Mouse (Mus musculus): Measurements from ENCODE around the gene Rcc1. TPM values are rescaled to one million over a fixed set of nuclear protein-coding genes. Genes with fewer than 3 reads are reported as not detected.

Gene Rcc1
- total RNA-seq, 2 experiments from 2014 or later: 36.5 to 42.3 TPM

GRCm38 (mm10) chr4:132359510-132359909 lies 6.1 kb upstream of the Rcc1 start:
- ATAC-seq (replicated peaks; ENCODE audit: low FRiP score, poor library complexity, severe bottlenecking): no peak

DNA sequence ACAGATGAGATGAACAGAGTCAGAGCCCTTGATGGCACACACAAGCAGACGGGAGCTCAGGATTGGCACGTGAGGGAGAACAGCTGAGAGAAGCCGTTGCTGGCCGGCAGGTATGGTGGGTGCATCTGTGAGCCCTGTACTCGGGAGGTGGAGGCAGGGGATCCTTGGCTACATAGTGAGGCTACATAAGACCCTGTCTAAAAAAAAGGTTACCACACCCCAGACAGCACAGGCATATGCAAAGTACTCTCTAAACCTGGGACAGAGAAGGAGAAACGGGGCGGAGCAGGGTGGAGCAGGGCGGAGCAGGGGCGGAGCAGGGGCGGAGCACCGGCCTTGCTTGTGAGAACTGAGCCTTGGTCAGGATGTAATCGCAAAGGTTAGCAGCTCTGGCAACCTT lies 2.8 kb upstream of the Rcc1 start:
- peak; percentile 83 for ATAC-seq (replicated peaks; ENCODE audit: low FRiP score, poor library complexity, severe bottlenecking)

- no peak for ATAC-seq (replicated peaks; ENCODE audit: low FRiP score, poor library complexity, severe bottlenecking)
These were observed 2.0 kb upstream of the Rcc1 start for GRCm38 (mm10) chr4:132355403-132355802.

DNA sequence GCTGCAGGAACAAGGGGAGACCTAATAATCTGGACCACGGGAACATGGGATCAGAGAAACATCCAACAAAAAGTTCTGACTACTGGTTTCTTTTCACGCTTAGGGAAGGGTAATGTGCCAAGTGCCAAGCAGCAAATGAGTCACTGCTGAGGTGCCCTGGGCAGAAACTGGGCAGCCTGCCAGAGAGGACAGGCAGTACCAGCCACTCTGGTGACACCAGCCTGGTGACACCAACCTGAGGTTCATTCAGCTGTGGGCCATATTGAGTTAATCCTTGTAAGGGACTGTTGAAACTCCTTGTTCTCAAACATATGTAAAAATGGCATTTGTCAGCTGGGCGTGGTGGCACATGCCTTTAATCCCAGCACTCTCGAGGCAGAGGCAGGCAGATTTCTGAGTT lies 1.2 kb upstream of the Rcc1 start:
- no peak for ATAC-seq (replicated peaks; ENCODE audit: low FRiP score, poor library complexity, severe bottlenecking)

GRCm38 (mm10) chr4:132352739-132353138 lies 666 bp downstream of the Rcc1 start:
- peak; percentile 33 for ATAC-seq (replicated peaks; ENCODE audit: low FRiP score, poor library complexity, severe bottlenecking)

DNA sequence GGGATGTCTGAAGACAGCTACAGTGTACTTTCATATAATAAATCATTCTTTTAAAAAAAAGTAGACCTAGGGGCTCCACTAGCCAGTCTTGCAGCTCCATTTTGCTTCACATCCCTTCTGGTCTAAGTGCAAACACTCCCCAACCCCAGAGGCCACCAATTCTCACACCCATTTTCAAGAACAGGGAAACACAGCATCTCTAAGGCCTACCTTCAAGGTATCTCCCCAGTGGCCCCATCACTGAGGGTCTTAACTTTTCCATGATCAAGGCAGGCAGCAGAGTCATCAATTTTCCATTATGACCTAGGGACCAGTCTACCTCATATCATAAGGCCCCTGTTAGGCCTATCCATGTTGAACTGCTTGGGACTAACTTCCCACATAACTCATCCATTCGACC lies 2.0 kb downstream of the Rcc1 start:
- no peak for ATAC-seq (replicated peaks; ENCODE audit: low FRiP score, poor library complexity, severe bottlenecking)

GRCm38 (mm10) chr4:132350854-132351253 lies 2.6 kb downstream of the Rcc1 start:
- ATAC-seq (replicated peaks; ENCODE audit: low FRiP score, poor library complexity, severe bottlenecking): no peak

GRCm38 (mm10) chr4:132350123-132350740 lies 3.2 kb downstream of the Rcc1 start:
- no peak for ATAC-seq (replicated peaks; ENCODE audit: low FRiP score, poor library complexity, severe bottlenecking)

DNA sequence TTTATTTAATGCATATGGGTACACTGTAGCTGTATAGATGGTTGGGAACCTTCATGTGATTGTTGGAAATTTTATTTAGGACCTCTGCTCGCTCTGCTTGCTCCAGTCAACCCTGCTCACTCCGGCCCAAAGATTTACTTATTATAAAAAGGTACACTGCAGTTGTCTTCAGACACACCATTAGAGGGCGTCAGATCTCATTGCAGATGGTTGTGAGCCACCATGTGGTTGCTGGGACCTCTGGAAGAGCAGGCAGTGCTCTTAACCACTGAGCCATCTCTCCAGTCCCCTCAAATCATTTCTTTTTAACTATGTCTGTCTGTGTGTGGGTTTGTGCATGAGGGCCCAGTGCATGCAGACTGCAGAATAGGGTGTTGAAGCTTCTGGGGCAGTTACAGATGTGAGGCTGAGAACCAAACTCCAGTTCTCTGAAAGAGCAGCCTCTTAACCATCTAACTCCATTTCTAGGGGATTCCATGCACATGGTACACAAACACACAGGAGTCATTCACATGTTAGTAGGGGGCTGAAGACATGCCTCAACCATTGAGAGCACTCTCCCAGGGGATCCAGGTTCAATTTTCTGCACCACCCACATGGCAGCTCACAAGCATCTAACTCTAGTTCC lies 3.8 kb downstream of the Rcc1 start:
- ATAC-seq (replicated peaks; ENCODE audit: low FRiP score, poor library complexity, severe bottlenecking): no peak

DNA sequence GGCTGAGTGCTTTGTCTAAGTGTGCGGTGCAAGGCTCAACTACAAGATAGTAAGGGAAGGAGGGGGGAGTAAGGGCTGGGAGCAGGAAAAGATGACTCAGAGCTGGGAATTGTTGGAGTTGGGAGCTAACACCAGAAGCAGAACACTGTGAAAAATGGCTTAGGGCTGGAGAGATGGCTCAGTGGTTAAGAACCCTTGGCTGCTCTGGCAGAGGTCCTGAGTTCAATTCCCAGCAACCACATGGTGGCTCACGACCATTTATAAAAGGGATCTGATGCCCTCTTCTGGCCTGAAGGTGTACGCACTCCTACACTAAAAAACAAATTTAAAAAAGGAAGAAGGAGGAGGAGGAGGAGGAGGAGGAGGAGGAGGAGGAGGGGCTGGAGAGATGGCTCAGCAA lies 6.7 kb downstream of the Rcc1 start:
- ATAC-seq (replicated peaks; ENCODE audit: low FRiP score, poor library complexity, severe bottlenecking): no peak

DNA sequence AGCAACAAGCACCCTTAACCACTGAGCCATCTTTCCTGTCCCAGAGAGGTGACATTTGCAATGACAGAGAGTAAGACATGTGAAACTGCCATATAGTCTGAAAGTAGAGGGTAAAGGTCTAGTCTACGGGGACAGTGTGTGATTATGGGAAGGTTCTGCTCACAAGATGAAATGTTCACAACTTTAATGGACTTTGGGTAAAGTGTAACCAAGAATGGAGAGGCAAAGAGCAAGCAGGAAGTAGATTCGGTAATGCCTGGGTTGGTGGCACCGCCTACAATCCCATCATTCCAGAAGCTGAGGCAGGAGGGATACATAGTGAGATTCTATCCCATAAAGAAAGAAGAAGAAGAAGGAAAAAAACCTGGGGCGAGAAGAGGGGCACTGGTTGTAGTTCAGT lies 7.1 kb downstream of the Rcc1 start:
- ATAC-seq (replicated peaks; ENCODE audit: low FRiP score, poor library complexity, severe bottlenecking): no peak

GRCm38 (mm10) chr4:132345843-132346212 lies 7.6 kb downstream of the Rcc1 start:
- no peak for ATAC-seq (replicated peaks; ENCODE audit: low FRiP score, poor library complexity, severe bottlenecking)

DNA sequence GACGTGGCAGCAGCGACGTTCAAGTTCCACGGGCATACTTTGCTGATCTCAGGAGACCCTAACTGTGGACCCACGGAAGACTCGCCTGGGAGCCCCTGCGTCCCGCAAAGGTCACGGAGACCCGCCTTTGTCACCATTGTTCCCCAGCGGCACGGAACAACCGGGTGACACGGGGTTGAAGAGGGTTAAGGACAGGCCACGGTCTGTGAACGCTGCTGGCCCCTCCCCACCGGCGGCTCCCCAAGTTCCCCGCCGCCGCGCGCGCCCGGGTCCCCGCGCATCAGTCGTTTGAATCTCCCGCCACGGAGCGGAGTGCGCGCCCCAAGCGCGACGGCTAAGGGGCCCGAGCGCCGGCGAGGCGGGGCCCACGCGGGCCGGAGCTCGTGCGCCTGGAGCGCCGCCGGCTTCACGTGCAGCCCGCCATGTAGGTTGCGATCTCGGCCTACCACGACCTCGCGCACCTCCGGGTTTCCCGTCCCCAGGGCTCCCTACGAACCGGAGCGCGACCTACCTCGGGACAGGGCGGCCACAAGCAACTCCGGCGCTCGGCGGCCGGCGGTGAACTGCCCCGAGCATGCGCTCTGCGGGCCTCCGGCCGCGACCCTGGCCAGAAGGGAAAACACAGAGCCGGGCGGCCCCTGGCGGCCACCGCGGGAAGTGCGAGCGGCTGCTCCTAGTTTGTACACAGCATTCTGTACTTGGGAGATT lies 8.1 kb downstream of the Rcc1 start:
- ATAC-seq (replicated peaks; ENCODE audit: low FRiP score, poor library complexity, severe bottlenecking): peak; percentile 81

- peak; percentile 55 for ATAC-seq (replicated peaks; ENCODE audit: low FRiP score, poor library complexity, severe bottlenecking)
These were observed 8.8 kb downstream of the Rcc1 start for GRCm38 (mm10) chr4:132344403-132345134.

- no peak for ATAC-seq (replicated peaks; ENCODE audit: low FRiP score, poor library complexity, severe bottlenecking)
These were observed 12.0 kb downstream of the Rcc1 start for GRCm38 (mm10) chr4:132341451-132341850.

- ATAC-seq (replicated peaks; ENCODE audit: low FRiP score, poor library complexity, severe bottlenecking): no peak
These were observed 14.5 kb downstream of the Rcc1 start for GRCm38 (mm10) chr4:132338943-132339342.

- no peak for ATAC-seq (replicated peaks; ENCODE audit: low FRiP score, poor library complexity, severe bottlenecking)
These were observed 20.5 kb downstream of the Rcc1 start for GRCm38 (mm10) chr4:132332880-132333279.

DNA sequence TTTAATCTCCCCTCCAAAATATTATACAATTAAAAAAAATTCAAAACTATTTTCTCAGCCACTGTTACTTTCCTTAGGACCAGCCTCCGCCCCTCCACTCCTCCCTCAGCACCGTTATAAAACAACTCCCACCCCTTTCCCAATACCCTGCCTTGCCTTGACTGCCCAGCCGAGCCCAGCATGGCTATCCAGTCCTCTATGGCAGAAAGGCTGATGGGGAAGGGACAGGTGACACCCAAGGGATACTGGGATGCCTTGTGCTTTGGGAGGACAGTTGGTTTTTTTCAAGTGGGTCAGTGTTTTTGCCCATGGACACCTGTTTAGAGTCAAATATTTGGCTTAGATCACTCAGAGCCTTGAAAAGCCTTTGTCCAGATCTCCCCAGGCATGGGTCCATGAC lies 21.4 kb downstream of the Rcc1 start:
- ATAC-seq (replicated peaks; ENCODE audit: low FRiP score, poor library complexity, severe bottlenecking): no peak

GRCm38 (mm10) chr4:132329835-132330354 lies 23.5 kb downstream of the Rcc1 start:
- 0 out of 2 replicates have a peak, but pooled peaks have one; percentile 15 for ATAC-seq (replicated peaks; ENCODE audit: low FRiP score, poor library complexity, severe bottlenecking)

DNA sequence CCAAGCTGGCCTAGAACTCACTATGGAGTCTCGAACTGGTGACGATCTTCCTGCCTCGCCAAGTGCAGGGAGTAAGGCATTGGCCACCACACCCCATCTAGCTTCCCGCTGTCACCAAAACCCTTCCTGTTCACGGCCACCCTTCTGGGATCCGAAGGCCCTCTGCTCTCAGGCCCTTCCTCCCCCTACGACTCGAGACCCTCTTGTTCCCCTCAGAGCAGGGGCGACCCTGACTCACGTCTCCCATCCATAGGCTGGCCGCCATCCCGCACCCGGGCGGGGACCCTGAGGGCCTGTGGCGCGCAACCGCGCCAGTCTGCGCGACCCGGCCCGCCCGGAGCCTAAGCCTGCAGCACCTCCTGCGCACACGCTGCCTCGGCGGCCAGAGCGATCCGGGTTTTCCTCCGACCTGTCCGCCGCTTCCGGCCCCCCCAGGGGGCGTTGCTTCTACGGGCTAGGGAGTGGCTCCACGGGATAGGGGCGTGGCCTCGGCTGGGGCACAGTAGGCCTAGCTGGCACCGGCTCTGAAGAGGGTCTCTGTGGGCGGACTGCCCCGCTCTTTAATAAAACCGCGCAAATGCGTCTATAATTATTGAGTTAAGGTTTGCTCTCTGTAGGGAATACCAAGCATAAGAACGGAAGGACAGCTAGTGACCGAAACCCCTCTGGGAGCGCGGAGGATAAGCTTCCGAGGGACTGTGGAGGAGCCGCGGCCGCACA lies 24.1 kb downstream of the Rcc1 start, which contains the start of gene Trnau1ap:
Trnau1ap (minus strand) TSS at position 424 of the 720 bp plus-strand sequence.
- ATAC-seq (replicated peaks; ENCODE audit: low FRiP score, poor library complexity, severe bottlenecking): peak; percentile 98
